Mouse (Mus musculus) ovary, postnatal 36 days (tissue): ENCODE results near the gene Dse.

Source experiments
- DNase-seq: peaks from one replicate; pipeline ENCODE4 v3.0.0; 2022; ENCODE audit warnings: low spot score, mixed read lengths

Dse gene

GRCm38 (mm10) chr10:34198574-34198973, 8.9 kb downstream of the Dse start:
- no peak for DNase-seq

- no peak for DNase-seq
These were observed 9.5 kb downstream of the Dse start for GRCm38 (mm10) chr10:34198061-34198460.

- no peak for DNase-seq
These were observed 10.2 kb downstream of the Dse start for GRCm38 (mm10) chr10:34197269-34197668.

- no peak for DNase-seq
These were observed 12.6 kb downstream of the Dse start for GRCm38 (mm10) chr10:34194957-34195356.

GRCm38 (mm10) chr10:34194503-34194902, 13.0 kb downstream of the Dse start:
- DNase-seq, result no peak

- DNase-seq, result no peak
These were observed 20.8 kb downstream of the Dse start for GRCm38 (mm10) chr10:34186571-34187260.

GRCm38 (mm10) chr10:34185556-34185955, 22.0 kb downstream of the Dse start:
- no peak for DNase-seq

GRCm38 (mm10) chr10:34184956-34185355, 22.6 kb downstream of the Dse start:
- no peak for DNase-seq

- peak; percentile 9 for DNase-seq
These were observed 23.8 kb downstream of the Dse start for GRCm38 (mm10) chr10:34183731-34184130.

GRCm38 (mm10) chr10:34175870-34176606, 31.5 kb downstream of the Dse start:
- DNase-seq, result no peak

- no peak for DNase-seq
These were observed 34.7 kb downstream of the Dse start for GRCm38 (mm10) chr10:34172663-34173282.

- DNase-seq, result no peak
These were observed 35.9 kb downstream of the Dse start for GRCm38 (mm10) chr10:34171660-34172059.

- no peak for DNase-seq
These were observed 36.3 kb downstream of the Dse start for GRCm38 (mm10) chr10:34171191-34171590.

GRCm38 (mm10) chr10:34166971-34167370, 40.5 kb downstream of the Dse start:
- no peak for DNase-seq

- no peak for DNase-seq
These were observed 51.5 kb downstream of the Dse start for GRCm38 (mm10) chr10:34155796-34156554.

GRCm38 (mm10) chr10:34151827-34152226, 55.7 kb downstream of the Dse start:
- DNase-seq, result no peak

GRCm38 (mm10) chr10:34150454-34150853, 57.1 kb downstream of the Dse start:
- DNase-seq, result no peak

- DNase-seq, result no peak
These were observed 57.7 kb downstream of the Dse start for GRCm38 (mm10) chr10:34149772-34150171.

- DNase-seq, result no peak
These were observed 65.8 kb downstream of the Dse start for GRCm38 (mm10) chr10:34141693-34142092.

GRCm38 (mm10) chr10:34139768-34140167, 67.7 kb downstream of the Dse start:
- no peak for DNase-seq

- DNase-seq, result no peak
These were observed 69.5 kb downstream of the Dse start for GRCm38 (mm10) chr10:34138027-34138426.

GRCm38 (mm10) chr10:34136432-34136831, 71.1 kb downstream of the Dse start:
- no peak for DNase-seq
